Mouse (Mus musculus) intestine, postnatal 0 days (tissue): ENCODE results near the gene Coq10b. TPM values are rescaled to one million over a fixed set of nuclear protein-coding genes. Genes with fewer than 3 reads are reported as not detected.
"Not testable (repeated sequence)": the region's sequence is repeated elsewhere in the genome, so short reads cannot be mapped to it uniquely, and the experiment has no call there.

ENCODE experiments used
- ATAC-seq: fragments of 200-750 bp; cut with Nextera tagmentation; 2 replicates; pipeline ENCODE4 v1.8.0; 2017; ENCODE audit warnings: mild to moderate bottlenecking, moderate TSS enrichment, moderate library complexity
- H3K27ac ChIP-seq: fragments of 300-500 bp; sonication (generic); 2 replicates; pipeline ENCODE4 v1.5.1; 2014; ENCODE audit warnings: mild to moderate bottlenecking, low read depth, low read length, moderate library complexity
- H3K27me3 ChIP-seq: fragments of 300-500 bp; sonication (generic); replicated peaks from 2 replicates; pipeline ENCODE4 v1.6.1; 2014; ENCODE audit warnings: low read length, mixed read lengths; ENCODE audit not compliant: control insufficient read depth, insufficient read depth
- H3K36me3 ChIP-seq: fragments of 300-500 bp; sonication (generic); 2 replicates; pipeline ENCODE4 v1.6.1; 2014; ENCODE audit warnings: mild to moderate bottlenecking, moderate library complexity; ENCODE audit not compliant: control insufficient read depth, insufficient read depth
- H3K4me1 ChIP-seq: fragments of 300-500 bp; sonication (generic); replicated peaks from 2 replicates; pipeline ENCODE4 v1.6.1; 2014; ENCODE audit warnings: antibody characterized with exemption, low read length, mixed read lengths; ENCODE audit not compliant: control insufficient read depth, insufficient read depth
- H3K4me2 ChIP-seq: fragments of 300-500 bp; sonication (generic); replicated peaks from 2 replicates; pipeline ENCODE4 v1.6.1; 2014; ENCODE audit warnings: low read depth, mild to moderate bottlenecking, moderate library complexity
- H3K4me3 ChIP-seq: fragments of 300-500 bp; sonication (generic); 2 replicates; pipeline ENCODE4 v1.5.1; 2014; ENCODE audit warnings: low read depth, low read length
- H3K9ac ChIP-seq: fragments of 300-500 bp; sonication (generic); 2 replicates; pipeline ENCODE4 v1.6.1; 2014; ENCODE audit warnings: mild to moderate bottlenecking, low read depth, low read length
- H3K9me3 ChIP-seq: fragments of 300-500 bp; sonication (generic); 2 replicates; pipeline ENCODE4 v1.6.1; 2016; ENCODE audit warnings: mixed run types; ENCODE audit not compliant: control insufficient read depth
- CTCF ChIP-seq: sonication (generic); IDR thresholded peaks from 2 replicates; pipeline ENCODE4 v1.5.1; 2016; ENCODE audit warnings: low read depth, mild to moderate bottlenecking, control low read depth, antibody characterized with exemption, moderate library complexity
- WGBS: fragments of 180-500 bp; shearing (Covaris S2); extraction: QIAGEN DNeasy Blood & Tissue Kit; methylation state at CpG from one replicate; pipeline ENCODE4 v1.1.7; 2014; 5-methylcytosine and 5-hydroxymethylcytosine counted together
- polyA plus RNA-seq: library from polyadenylated mRNA; unstranded; fragments of >200 nt; fragmentation: Nextera tagmentation; extraction: Ambion mirVana; gene quantifications from 2 replicates; pipeline ENCODE4 v1.2.1, GENCODE M21; 2015

Gene Coq10b
- polyA plus RNA-seq = 25.8 and 29.7 TPM in 2 replicates

DNA sequence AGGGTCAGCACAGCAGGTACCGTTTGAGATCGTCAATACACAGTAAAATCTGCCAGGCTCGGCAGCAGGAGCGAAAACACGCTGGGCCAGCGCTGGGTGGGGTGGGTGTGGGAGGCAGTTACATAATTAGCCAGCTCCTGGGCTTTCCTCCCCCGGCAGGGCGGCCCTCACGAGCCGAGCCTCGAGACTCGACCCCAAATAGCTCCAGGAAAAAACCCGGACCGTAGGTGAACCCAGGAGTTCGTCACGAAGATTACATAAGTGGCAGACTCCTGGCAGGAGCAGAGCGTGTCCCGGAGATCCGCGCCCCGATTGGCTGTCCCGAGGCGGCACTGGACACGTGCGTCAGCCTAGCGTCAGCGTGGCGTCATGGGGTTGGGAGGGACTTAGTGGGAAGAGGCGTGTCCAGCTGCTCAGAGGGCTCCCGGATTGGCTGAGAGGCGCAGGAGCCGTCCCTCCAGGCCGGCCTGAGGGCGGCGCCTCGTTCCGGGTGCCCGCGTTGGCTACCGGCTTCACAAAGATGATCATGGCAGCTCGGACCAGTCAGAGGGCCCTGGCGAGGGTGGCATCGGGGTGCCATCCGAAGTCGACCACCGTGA is at the start of gene Coq10b:
Gene Coq10b (plus strand): TSS at position 416 of the 599 bp plus-strand sequence.
- H3K4me1 ChIP-seq = 0 out of 2 replicates have a peak, but pooled peaks cover 4% of the 10 kb centered on the region
- peak; percentile 49 for TF ChIP-seq CTCF
- H3K27me3 ChIP-seq = no peaks in the 10 kb centered on the region
- peak; percentile 100 for ATAC-seq
- WGBS = under 1% methylated on average over 44 of the region's 46 CpGs
- peak within 1 kb of the TSS; percentile 76 for H3K4me2 ChIP-seq
- H3K4me3 ChIP-seq = peak within 1 kb of the TSS; percentile 71
- peak within 1 kb of the TSS; percentile 95 for H3K27ac ChIP-seq
- H3K9me3 ChIP-seq = 0 out of 2 replicates have a peak, but pooled peaks cover 3% of the 10 kb centered on the region
- H3K36me3 ChIP-seq = peaks cover 5% of the 10 kb centered on the region; the same call in 1 of the 2 replicates
- H3K9ac ChIP-seq = peak within 1 kb of the TSS; percentile 74

DNA sequence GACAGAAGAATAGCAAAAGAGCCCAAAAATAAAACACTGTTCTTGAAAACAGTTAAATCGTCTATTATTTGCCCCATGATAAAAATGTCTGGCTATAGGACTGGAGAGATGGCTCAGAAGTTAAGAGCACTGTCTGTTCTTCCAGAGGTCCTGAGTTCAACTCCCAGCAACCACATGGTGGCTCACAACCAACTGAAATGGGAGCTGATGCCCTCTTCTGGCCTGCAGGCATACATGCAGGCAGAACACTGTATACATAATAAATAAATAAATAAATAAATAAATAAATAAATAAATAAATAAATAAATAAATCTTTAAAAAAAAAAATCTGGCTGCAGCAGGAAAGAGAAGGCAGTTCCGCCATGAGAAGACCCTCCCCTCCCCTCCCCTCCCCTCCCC is 44.3 kb upstream of the Coq10b start:
- not testable (repeated sequence) for H3K27ac ChIP-seq, H3K27me3 ChIP-seq, H3K4me3 ChIP-seq, H3K4me1 ChIP-seq, H3K4me2 ChIP-seq, H3K9me3 ChIP-seq, H3K9ac ChIP-seq, ATAC-seq
- H3K36me3 ChIP-seq = peaks cover 69% of the 10 kb centered on the region
- TF ChIP-seq CTCF = peak; percentile 40
- 88% methylated on average over 2 of the region's 2 CpGs for WGBS

DNA sequence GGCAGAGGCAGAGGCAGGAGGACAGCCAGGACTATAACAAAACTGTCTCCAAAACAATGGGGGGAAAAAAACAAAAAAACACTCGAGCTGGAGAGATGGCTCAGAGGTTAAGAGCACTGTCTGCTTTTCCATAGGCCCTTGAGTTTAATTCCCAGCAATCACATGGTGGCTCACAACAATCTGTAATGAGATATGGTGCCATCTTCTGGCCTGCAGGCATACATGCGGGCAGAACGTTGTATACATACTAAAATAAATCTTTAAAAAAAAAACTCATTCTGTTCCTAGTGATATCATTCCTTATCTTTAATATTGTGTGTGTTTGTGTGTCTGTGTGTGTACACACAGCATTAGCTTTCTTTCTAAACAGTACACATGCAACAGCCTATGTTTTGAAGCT is 40.1 kb upstream of the Coq10b start:
- Histone ChIP-seq H3K9me3 (no peaks in the 10 kb centered on the region), H3K27me3 (no peaks in the 10 kb centered on the region), H3K4me3 (no peak overlapping the region), H3K27ac (no peak overlapping the region), H3K9ac (no peak overlapping the region), H3K36me3 (peaks cover 56% of the 10 kb centered on the region), H3K4me2 (no peak overlapping the region), H3K4me1 (no peaks in the 10 kb centered on the region)
- peak; percentile 55 for TF ChIP-seq CTCF
- 48% methylated on average over 3 of the region's 3 CpGs for WGBS
- no peak for ATAC-seq

DNA sequence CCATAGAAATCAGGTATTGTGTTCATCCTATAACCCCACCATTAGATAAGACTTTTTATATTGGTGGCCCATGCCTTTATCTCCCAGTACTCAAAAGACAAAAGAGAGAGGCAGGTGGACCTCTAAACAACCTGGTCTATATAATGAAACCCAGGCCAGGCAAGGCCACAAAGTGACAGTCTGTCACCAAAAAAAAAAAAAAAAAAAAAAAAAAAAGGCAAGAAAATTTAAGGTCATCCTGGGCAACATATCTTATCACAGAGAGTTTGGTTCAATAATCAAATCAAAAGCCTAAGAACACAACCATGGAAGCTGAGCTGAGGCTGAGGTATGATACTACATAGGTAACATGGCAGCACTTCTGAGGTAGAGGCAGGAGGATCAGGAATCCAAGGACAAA is 30.7 kb upstream of the Coq10b start:
- Histone ChIP-seq H3K4me2 (no peak overlapping the region), H3K4me3 (no peak overlapping the region), H3K27ac (no peak overlapping the region), H3K27me3 (no peaks in the 10 kb centered on the region), H3K9ac (no peak overlapping the region), H3K36me3 (peaks cover 18% of the 10 kb centered on the region), H3K9me3 (no peaks in the 10 kb centered on the region), H3K4me1 (0 out of 2 replicates have a peak, but pooled peaks cover 2% of the 10 kb centered on the region)
- no peak for ATAC-seq
- no peak for TF ChIP-seq CTCF

DNA sequence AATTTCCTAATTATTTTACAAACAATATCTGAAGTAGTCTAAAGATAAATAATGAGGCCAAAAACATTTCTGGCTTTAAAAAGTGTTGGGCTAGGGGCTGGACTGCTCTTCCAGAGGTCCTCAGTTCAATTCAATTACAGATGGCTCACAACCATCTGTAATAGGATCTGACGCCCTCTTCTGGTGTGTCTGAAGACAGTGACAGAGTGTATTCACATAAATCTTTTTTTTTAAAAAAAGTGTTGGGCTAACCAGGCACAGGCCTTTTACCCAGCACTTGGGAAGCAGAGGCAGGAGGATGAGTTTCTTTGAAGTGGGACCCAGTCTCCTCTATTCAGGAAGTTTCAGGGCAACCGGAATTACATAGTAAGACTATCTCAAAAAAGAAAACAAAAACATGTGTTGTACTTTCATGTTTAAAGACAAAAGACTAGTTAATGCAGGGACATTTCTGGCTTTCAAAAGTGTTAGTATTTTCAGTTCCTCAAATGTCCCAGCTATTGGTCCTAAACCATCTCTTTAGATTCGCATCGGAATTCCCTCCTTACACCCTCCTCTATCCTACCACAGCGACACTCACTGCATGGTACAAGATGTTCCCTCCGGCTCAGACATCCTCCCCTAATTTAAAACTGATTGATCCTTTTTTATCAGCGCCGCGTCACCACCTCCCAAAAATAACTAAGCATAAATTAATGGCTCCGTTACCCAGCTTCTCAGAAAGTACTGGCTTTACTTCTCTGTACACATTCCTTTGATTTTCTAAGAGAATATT is 26.7 kb upstream of the Coq10b start:
- H3K27ac ChIP-seq = peak overlapping the region; percentile 96; the same call in 1 of the 2 replicates
- 4% methylated on average over 10 of the region's 10 CpGs for WGBS
- ATAC-seq = no peak
- peak overlapping the region; percentile 98 for H3K9ac ChIP-seq
- H3K4me2 ChIP-seq = peak overlapping the region; percentile 70
- H3K4me3 ChIP-seq = peak overlapping the region; percentile 94
- no peaks in the 10 kb centered on the region for H3K36me3 ChIP-seq
- H3K27me3 ChIP-seq = no peaks in the 10 kb centered on the region
- peak; percentile 39 for TF ChIP-seq CTCF
- H3K9me3 ChIP-seq = no peaks in the 10 kb centered on the region
- H3K4me1 ChIP-seq = 0 out of 2 replicates have a peak, but pooled peaks cover 2% of the 10 kb centered on the region

DNA sequence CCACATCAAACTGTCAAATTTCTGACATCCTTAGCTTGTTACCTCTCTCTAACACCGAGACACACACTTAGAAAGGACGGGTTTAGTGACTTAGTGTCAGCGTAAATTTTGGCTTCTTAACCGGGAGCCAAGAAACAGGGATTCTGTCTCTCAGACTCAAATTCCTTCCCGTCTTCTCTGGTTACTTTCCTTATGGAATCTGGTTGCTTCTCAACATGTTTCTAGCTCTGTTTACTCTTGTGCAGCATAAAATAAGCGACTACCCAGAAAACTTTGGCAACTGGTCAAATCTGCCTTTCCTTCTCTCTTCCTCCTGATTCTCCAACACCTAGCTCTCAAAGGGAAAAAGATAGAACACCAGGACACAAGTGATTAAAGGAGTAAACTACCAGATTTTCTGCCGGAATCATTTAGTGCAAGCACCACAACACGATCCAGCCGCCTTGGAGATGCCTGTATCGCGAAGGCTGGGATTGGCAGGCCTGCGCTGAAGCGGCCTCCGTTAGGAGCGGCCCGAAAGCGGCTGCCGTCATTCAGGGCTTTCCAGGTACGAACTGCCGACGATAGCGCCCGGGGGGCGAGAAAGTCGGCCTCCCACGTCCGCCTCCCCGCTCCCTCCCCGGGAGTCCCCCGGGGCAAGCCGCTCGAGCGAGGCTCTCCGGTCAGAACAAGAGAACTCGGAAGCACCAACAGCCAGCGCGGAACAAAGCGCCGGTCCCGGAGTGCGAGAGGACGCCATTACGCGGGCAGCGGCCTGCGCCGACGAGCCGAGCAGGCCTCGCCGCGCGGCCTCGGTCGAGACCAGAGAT is 25.9 kb upstream of the Coq10b start:
- peak; percentile 53 for ATAC-seq
- Histone ChIP-seq H3K9me3 (no peaks in the 10 kb centered on the region), H3K27ac (peak overlapping the region; percentile 96), H3K36me3 (no peaks in the 10 kb centered on the region), H3K9ac (peak overlapping the region; percentile 98), H3K27me3 (no peaks in the 10 kb centered on the region), H3K4me2 (peak overlapping the region; percentile 70), H3K4me3 (peak overlapping the region; percentile 94), H3K4me1 (0 out of 2 replicates have a peak, but pooled peaks cover 2% of the 10 kb centered on the region)
- under 1% methylated on average over 54 of the region's 55 CpGs for WGBS
- no peak for TF ChIP-seq CTCF
